Mouse (Mus musculus): ENCODE measurements around the gene Pdx1. TPM values are rescaled to one million over a fixed set of nuclear protein-coding genes. Genes with fewer than 3 reads are reported as not detected.

Gene Pdx1
- polyA plus RNA-seq, 1 experiment from 2014 or later, result not detected

- Histone ChIP-seq H3K4me3 (ENCODE audit: control insufficient read depth in 1 of 2, insufficient read depth in 1 of 2, low read depth in 1 of 2, low read length in 2 of 2) (0 out of 4 replicates have a peak overlapping the region, but pooled peaks of 1 of the 2 experiments have one; percentile 19), H3K27me3 (ENCODE audit: control insufficient read depth, insufficient read depth, low read length) (peaks cover 100% of the 10 kb centered on the region), H3K4me2 (ENCODE audit: low read length) (peak overlapping the region; percentile 16; the same call in 1 of the 2 replicates), H3K27ac (replicated peaks in 1 of 2; ENCODE audit: control insufficient read depth in 1 of 2, insufficient read depth in 1 of 2, low read depth in 2 of 2, low read length in 2 of 2) (no peak overlapping the region), H3K9me3 (ENCODE audit: control insufficient read depth, low read length) (no peaks in the 10 kb centered on the region), H3K4me1 (ENCODE audit: control insufficient read depth in 2 of 2, insufficient read depth in 2 of 2, low read length in 2 of 2) (peaks cover 2 to 8% of the 10 kb centered on the region in 2 experiments; a peak in 3 of 4 replicates), H3K9ac (ENCODE audit: low read length) (no peak overlapping the region), H3K36me3 (ENCODE audit: control insufficient read depth, insufficient read depth, low read length) (no peaks in the 10 kb centered on the region)
- under 1% methylated on average over 49 of the region's 58 CpGs for WGBS
- ATAC-seq (ENCODE audit: insufficient number of reproducible peaks, insufficient read depth, low FRiP score, low read depth), result no peak
Measured at GRCm38 (mm10) chr5:147305856-147306637, 36.3 kb downstream of the Pdx1 start.

GRCm38 (mm10) chr5:147306638-147307397 lies 37.1 kb downstream of the Pdx1 start, which contains the start of gene Cdx2:
Cdx2 (minus strand) TSS chr5:147307270.
- under 1% methylated on average over 61 of the region's 63 CpGs for WGBS
- H3K9ac ChIP-seq (ENCODE audit: low read length), result no peak within 1 kb of the TSS
- no peaks in the 10 kb centered on the region for H3K36me3 ChIP-seq (ENCODE audit: control insufficient read depth, insufficient read depth, low read length)
- peak within 1 kb of the TSS; percentile 16; the same call in 1 of the 2 replicates for H3K4me2 ChIP-seq (ENCODE audit: low read length)
- H3K27me3 ChIP-seq (ENCODE audit: control insufficient read depth, insufficient read depth, low read length), result peaks cover 100% of the 10 kb centered on the region
- H3K27ac ChIP-seq (replicated peaks in 1 of 2; ENCODE audit: control insufficient read depth in 1 of 2, insufficient read depth in 1 of 2, low read depth in 2 of 2, low read length in 2 of 2), result no peak within 1 kb of the TSS
- H3K9me3 ChIP-seq (ENCODE audit: control insufficient read depth, low read length), result no peaks in the 10 kb centered on the region
- ATAC-seq (ENCODE audit: insufficient number of reproducible peaks, insufficient read depth, low FRiP score, low read depth), result no peak
- H3K4me3 ChIP-seq (ENCODE audit: control insufficient read depth in 1 of 2, insufficient read depth in 1 of 2, low read depth in 1 of 2, low read length in 2 of 2), result 0 out of 4 replicates have a peak within 1 kb of the TSS, but pooled peaks of 1 of the 2 experiments have one; percentile 19
- H3K4me1 ChIP-seq (ENCODE audit: control insufficient read depth in 2 of 2, insufficient read depth in 2 of 2, low read length in 2 of 2), result peaks cover 2 to 8% of the 10 kb centered on the region in 2 experiments; a peak in 3 of 4 replicates

GRCm38 (mm10) chr5:147307398-147307785 lies 37.6 kb downstream of the Pdx1 start:
- Histone ChIP-seq H3K36me3 (ENCODE audit: control insufficient read depth, insufficient read depth, low read length) (no peaks in the 10 kb centered on the region), H3K4me2 (ENCODE audit: low read length) (no peak overlapping the region), H3K4me3 (ENCODE audit: control insufficient read depth in 1 of 2, insufficient read depth in 1 of 2, low read depth in 1 of 2, low read length in 2 of 2) (no peak overlapping the region), H3K4me1 (ENCODE audit: control insufficient read depth in 2 of 2, insufficient read depth in 2 of 2, low read length in 2 of 2) (peaks cover 2 to 8% of the 10 kb centered on the region in 2 experiments; a peak in 3 of 4 replicates), H3K9ac (ENCODE audit: low read length) (no peak overlapping the region), H3K27me3 (ENCODE audit: control insufficient read depth, insufficient read depth, low read length) (peaks cover 100% of the 10 kb centered on the region), H3K9me3 (ENCODE audit: control insufficient read depth, low read length) (no peaks in the 10 kb centered on the region), H3K27ac (replicated peaks in 1 of 2; ENCODE audit: control insufficient read depth in 1 of 2, insufficient read depth in 1 of 2, low read depth in 2 of 2, low read length in 2 of 2) (no peak overlapping the region)
- 3% methylated on average over 12 of the region's 12 CpGs for WGBS
- ATAC-seq (ENCODE audit: insufficient number of reproducible peaks, insufficient read depth, low FRiP score, low read depth), result no peak

- Histone ChIP-seq H3K9me3 (ENCODE audit: control insufficient read depth, low read length) (no peaks in the 10 kb centered on the region), H3K36me3 (ENCODE audit: control insufficient read depth, insufficient read depth, low read length) (no peaks in the 10 kb centered on the region), H3K4me3 (ENCODE audit: control insufficient read depth in 1 of 2, insufficient read depth in 1 of 2, low read depth in 1 of 2, low read length in 2 of 2) (no peak overlapping the region), H3K27me3 (ENCODE audit: control insufficient read depth, insufficient read depth, low read length) (peaks cover 100% of the 10 kb centered on the region), H3K4me2 (ENCODE audit: low read length) (no peak overlapping the region), H3K9ac (ENCODE audit: low read length) (no peak overlapping the region), H3K27ac (replicated peaks in 1 of 2; ENCODE audit: control insufficient read depth in 1 of 2, insufficient read depth in 1 of 2, low read depth in 2 of 2, low read length in 2 of 2) (no peak overlapping the region), H3K4me1 (ENCODE audit: control insufficient read depth in 2 of 2, insufficient read depth in 2 of 2, low read length in 2 of 2) (peaks cover 2 to 8% of the 10 kb centered on the region in 2 experiments; a peak in 3 of 4 replicates)
- 7% methylated on average over 9 of the region's 9 CpGs for WGBS
- no peak for ATAC-seq (ENCODE audit: insufficient number of reproducible peaks, insufficient read depth, low FRiP score, low read depth)
Measured at GRCm38 (mm10) chr5:147308451-147308850, 38.7 kb downstream of the Pdx1 start.

- no peak for ATAC-seq (ENCODE audit: insufficient number of reproducible peaks, insufficient read depth, low FRiP score, low read depth)
- 0% methylated on average over 2 of the region's 2 CpGs for WGBS
- Histone ChIP-seq H3K27ac (replicated peaks in 1 of 2; ENCODE audit: control insufficient read depth in 1 of 2, insufficient read depth in 1 of 2, low read depth in 2 of 2, low read length in 2 of 2) (no peak overlapping the region), H3K4me1 (ENCODE audit: control insufficient read depth in 2 of 2, insufficient read depth in 2 of 2, low read length in 2 of 2) (peaks cover 2 to 8% of the 10 kb centered on the region in 2 experiments; a peak in 3 of 4 replicates), H3K4me2 (ENCODE audit: low read length) (no peak overlapping the region), H3K36me3 (ENCODE audit: control insufficient read depth, insufficient read depth, low read length) (no peaks in the 10 kb centered on the region), H3K4me3 (ENCODE audit: control insufficient read depth in 1 of 2, insufficient read depth in 1 of 2, low read depth in 1 of 2, low read length in 2 of 2) (no peak overlapping the region), H3K9me3 (ENCODE audit: control insufficient read depth, low read length) (no peaks in the 10 kb centered on the region), H3K27me3 (ENCODE audit: control insufficient read depth, insufficient read depth, low read length) (peaks cover 100% of the 10 kb centered on the region), H3K9ac (ENCODE audit: low read length) (no peak overlapping the region)
Measured at GRCm38 (mm10) chr5:147309786-147310185, 40.0 kb downstream of the Pdx1 start.

GRCm38 (mm10) chr5:147312830-147313685 lies 43.3 kb downstream of the Pdx1 start:
- H3K4me1 ChIP-seq (ENCODE audit: control insufficient read depth in 2 of 2, insufficient read depth in 2 of 2, low read length in 2 of 2), result peaks cover 0 to 3% of the 10 kb centered on the region in 2 experiments; a peak in 2 of 4 replicates
- no peak for ATAC-seq (ENCODE audit: insufficient number of reproducible peaks, insufficient read depth, low FRiP score, low read depth)
- peaks cover 100% of the 10 kb centered on the region for H3K27me3 ChIP-seq (ENCODE audit: control insufficient read depth, insufficient read depth, low read length)
- H3K4me3 ChIP-seq (ENCODE audit: control insufficient read depth in 1 of 2, insufficient read depth in 1 of 2, low read depth in 1 of 2, low read length in 2 of 2), result no peak overlapping the region
- H3K36me3 ChIP-seq (ENCODE audit: control insufficient read depth, insufficient read depth, low read length), result no peaks in the 10 kb centered on the region
- H3K27ac ChIP-seq (replicated peaks in 1 of 2; ENCODE audit: control insufficient read depth in 1 of 2, insufficient read depth in 1 of 2, low read depth in 2 of 2, low read length in 2 of 2), result no peak overlapping the region
- WGBS, result 1% methylated on average over 27 of the region's 27 CpGs
- no peaks in the 10 kb centered on the region for H3K9me3 ChIP-seq (ENCODE audit: control insufficient read depth, low read length)
- H3K9ac ChIP-seq (ENCODE audit: low read length), result no peak overlapping the region
- H3K4me2 ChIP-seq (ENCODE audit: low read length), result no peak overlapping the region

Data from heart, embryonic 14.5 days (tissue).